Mouse (Mus musculus): ENCODE measurements around the gene Smpdl3b.
"Not testable (repeated sequence)": the region's sequence is repeated elsewhere in the genome, so short reads cannot be mapped to it uniquely, and the experiment has no call there.

Smpdl3b gene

GRCm38 (mm10) chr4:132778562-132779201, 21.6 kb upstream of the Smpdl3b start:
- no peak for DNase-seq

DNA sequence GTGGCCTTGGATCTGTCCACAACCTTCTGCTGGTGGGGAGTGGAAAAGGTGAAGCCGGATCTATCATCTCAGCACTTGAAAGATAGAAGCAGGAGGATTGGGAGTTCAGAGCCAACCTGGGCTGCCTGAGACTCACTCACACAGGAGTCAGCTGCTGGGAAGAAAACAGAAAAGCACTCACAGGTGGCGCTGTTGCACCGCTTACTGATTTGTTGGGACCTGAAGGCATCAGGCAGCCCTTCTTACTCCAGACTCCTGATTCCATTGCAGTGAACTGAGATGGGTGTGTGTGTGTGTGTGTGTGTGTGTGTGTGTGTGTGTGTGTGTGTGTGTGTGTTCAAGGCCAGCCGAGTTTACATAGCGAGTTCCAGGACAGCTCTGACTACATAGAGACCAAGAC, 19.7 kb upstream of the Smpdl3b start:
- DNase-seq = peak; percentile 66 to 89

DNA sequence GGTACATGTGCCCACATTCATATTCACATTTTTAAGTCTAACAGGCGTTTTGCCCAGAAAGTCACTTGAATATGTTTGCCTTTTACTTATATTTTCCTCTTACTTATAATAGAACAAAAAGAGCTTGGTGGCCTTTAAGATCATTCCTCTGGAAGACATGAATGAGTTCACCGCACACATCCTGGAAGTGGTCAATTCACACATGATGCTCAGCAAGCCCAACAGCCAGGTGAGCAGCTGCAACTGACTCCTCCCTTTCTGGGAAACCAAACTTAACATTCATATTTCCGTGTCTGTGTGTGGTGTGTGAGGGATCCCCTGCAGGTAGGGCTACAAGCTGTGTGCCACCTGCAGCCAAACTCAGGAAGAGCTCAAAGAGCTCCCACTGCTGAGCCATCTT, 17.9 kb upstream of the Smpdl3b start:
- no peak for DNase-seq

DNA sequence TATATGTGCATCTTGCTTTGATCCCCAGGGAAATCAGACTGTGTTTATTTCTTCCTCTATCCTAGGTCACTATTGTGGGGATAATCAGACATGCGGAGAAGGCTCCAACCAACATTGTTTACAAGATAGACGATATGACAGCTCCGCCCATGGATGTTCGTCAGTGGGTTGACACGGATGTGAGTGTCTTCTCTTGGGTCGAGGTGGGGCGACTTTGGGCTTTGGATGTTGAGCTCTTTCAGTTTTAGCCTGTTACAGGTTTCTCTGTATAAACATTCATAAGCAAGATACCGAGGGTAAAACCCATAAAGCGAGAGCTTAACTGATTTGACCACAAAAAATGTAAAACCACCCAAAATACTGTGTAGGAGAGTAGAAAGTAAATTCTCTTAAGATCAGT, 14.7 kb upstream of the Smpdl3b start:
- DNase-seq = no peak

GRCm38 (mm10) chr4:132767914-132768876, 11.1 kb upstream of the Smpdl3b start, which contains the start of gene Rpa2:
Rpa2 (plus strand) TSS chr4:132768332.
- DNase-seq = peak; percentile 99

DNA sequence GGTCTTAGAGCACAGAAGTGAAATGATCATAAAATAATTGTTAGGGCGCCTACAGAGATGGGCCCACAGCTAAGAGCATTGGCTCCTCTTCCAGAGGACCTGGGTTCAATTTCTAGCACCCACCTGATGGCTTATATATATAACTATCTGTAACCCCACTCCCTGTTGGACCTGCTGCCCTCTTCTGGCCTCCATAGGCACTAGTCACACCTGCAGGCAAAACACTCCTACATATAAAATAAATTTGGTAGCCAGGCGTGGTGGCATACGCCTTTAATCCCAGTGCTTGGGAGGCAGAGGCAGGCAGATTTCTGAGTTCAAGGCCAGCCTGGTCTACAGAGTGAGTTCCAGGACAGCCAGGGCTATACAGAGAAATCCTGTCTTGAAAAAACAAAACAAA, 6.1 kb upstream of the Smpdl3b start:
- not testable (repeated sequence) for DNase-seq

DNA sequence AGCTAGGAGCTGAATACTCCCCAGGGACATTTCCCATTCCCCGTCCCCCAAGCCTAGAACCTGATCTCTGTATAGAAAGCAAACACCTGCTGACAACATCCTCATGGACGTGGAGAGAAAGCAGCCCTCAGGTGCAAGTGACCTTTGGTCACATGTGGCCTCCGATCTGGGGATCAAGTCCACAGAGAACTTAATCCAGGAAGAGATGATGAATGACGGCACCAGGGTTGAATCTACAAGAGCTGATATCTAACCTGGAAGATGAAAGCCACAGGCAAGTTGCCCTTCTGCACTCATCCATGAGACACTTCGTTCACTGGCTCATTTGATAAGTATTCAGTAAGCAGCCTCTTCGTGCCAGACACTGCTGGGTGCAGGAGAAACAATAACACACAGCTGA, 5.5 kb upstream of the Smpdl3b start:
- peak; percentile 11 to 29 for DNase-seq

DNA sequence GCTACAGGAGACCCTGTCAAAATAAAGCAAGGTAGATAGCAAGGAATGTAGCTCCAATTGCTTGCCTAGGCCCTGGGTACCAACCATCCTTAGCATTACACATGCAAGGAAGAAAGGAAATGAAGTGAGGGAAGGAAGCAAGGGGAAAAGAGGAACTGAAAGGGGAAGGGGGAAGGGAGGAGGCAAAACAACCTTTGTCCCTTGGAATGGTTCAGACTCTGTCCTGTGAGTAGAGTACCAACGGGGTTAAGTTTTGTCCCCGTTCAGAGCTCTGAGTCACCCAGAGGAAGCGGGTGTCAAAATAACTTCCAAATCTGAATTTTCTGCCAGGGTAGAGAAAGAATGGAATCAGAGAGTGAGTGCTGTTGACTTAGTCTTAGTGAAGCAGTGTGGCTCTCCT, 3.2 kb upstream of the Smpdl3b start:
- DNase-seq = peak; percentile 34 to 42

DNA sequence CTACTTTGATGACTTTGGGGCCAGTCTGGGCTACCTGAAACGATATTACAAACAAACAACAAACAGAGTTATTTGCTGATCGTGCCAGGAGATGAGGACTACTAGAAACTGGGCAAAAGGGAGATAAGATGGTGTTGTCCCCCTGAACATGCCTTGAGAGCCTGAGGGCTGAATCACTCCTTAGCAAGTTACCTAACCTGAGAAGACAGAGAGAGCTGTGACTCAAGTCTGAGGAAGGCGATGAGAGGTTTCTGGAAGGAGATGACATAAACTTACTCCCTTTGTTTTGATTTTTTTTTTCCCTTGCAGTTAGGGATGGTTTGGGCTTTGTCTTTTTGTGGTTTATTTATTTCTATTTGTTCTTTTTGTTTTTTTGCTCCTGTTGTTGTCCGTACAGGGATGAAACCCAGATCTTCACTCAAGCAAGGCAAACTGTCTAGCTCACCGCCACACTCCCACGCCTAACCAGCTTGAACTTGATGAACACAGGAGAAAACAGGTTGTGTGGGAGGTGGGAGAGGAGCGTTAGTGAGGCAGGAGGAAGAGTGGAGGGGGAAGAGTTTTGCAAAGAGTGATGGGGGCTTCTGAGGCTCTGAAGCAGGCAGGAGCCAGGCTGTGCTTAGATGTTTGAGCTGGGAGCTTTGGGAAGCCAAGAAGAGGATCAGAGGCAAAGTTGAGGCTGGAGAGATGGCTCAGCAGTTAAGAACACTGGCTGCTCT, 740 bp upstream of the Smpdl3b start:
- DNase-seq = no peak

- no peak for DNase-seq
Measured at GRCm38 (mm10) chr4:132752992-132753391, 4.1 kb downstream of the Smpdl3b start.

- no peak for DNase-seq
Measured at GRCm38 (mm10) chr4:132749258-132749982, 7.6 kb downstream of the Smpdl3b start.

- DNase-seq = no peak
Measured at GRCm38 (mm10) chr4:132748778-132749177, 8.3 kb downstream of the Smpdl3b start.

DNA sequence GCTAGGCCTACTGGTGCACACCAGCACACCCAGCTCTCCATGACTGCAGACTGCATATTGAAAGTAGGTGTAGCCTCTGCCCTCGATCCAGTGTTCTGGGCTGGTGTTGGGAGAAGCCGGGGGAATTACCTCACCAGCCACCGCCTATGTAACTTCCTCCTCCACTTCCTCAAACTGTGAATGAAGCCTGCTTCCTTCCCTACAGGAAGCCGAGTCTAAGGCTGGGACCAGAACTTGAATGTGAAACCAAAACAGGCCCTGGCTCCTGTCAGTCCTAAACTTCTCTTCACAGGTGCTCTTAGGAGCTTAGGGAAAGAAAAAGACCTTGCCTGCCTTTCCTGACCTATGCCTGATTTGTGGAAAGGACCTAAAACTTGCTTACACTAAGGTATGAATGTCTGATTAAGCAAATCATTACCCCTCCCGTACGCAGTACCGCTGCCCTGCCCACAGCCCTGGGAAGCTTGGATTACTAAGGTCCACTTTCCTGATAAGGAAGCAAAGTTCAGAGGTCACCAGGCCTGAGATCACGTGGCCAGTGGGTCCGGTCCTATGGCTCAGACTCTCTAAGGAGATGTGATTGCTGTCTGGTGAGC, 9.3 kb downstream of the Smpdl3b start:
- DNase-seq = peak; percentile 60 to 72

DNA sequence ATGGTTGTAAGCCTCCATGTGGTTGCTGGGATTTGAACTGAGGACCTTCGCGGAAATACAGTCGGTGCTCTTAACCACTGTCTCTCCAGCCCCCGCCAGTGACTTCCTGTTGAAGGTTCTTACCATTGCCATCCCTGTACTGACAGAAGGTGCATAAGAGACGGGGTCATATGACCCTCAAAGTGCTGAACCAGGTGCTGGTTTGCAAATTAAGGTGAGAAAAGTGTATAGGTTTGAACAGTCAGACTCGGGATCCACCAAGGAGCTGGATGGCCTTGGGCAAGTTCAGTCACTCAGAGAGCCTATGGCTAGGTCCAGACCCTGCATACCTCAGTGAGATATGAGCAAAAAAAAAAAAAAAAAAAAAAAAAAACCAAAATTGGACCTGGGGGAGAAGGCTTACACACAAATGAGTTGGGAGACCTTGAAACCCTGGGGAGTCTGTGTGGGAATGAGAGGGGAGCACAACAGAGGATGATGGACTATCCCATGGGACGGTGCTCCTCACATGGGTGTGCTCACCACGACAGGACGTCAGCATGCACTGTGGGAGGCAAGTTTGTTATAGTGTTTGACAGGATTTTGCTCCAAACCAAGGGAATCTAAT, 10.0 kb downstream of the Smpdl3b start:
- DNase-seq = no peak

DNA sequence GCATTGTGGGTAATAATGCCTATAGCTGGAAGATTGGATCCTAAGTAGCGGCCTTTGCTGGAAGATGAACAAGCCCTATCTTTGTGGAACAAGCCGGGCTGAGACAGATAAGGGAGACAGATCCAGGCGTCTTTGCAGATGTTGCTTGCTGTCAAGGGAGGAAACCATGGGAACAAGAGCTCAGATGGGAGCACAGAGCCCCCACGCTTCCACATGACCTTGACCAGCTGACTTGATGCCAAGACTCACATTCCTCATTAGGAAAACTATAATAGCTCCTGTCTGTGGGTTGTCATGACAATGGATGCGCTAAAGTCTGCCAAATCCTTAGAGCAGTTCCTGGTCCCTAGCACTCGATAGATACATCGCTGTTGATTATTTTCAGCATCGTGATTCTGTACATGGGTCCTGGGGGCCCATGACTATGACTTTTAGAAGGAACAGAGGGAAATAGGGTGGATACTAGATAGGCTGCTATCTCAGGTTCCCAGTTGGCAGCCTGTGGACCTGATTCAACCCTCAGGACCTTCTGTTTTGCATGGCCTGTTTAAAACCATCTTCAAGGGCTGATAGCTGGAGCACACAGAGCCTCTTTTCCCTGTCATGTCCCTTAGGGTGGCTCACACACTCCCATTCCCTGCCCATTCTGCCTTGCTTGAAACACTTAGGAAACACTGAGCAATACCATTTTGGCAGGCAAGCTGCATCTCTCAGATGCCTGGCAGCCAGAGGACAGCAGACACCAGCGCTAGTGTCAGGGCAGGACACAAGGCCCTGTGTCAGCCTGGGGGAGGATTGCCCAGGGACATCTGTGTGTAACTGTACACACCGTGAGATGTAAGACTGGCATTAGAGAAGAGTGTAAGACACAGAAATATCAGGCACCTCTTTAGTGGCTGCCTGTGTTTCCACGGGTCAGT, 12.8 kb downstream of the Smpdl3b start:
- no peak for DNase-seq

DNA sequence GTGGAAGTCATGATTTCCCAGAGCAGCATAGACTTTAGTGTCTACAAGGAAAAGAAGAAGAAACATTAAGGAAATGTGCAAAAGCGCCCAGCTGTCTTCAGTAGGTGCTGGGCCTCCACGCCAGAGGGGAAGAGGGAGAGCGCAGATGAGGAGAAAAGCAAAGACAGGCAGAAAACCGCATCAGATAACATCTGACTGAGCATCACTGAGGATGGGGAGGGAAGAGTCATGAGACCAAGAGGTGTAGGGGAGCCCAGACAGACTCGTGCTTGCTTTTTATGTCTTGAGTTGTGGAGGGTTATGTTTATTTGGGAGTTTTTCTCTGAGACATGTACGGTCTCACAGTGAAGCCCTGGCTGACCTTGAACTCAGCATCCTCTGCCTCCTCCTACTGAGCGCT, 15.6 kb downstream of the Smpdl3b start:
- no peak for DNase-seq

DNA sequence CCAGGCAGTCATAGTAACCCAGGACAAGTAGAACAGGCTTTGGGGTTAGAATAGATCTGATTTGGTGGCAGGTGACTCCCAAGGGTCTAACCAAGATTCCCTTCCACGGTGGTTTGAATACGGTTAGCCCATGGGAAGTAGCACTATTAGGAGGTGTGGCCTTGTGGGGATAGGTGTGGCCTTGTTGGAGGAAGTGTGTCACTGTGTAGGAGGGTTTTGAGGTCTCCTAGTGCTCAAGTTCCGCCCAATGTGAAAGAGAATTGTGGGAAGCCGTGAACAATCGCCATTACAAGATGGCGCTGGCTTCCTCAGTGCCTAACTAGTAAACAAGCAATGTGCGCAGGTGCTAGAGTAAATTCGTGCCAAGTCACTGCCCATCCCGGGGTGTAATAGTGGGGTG, 19.9 kb downstream of the Smpdl3b start:
- DNase-seq = not testable (repeated sequence)

DNA sequence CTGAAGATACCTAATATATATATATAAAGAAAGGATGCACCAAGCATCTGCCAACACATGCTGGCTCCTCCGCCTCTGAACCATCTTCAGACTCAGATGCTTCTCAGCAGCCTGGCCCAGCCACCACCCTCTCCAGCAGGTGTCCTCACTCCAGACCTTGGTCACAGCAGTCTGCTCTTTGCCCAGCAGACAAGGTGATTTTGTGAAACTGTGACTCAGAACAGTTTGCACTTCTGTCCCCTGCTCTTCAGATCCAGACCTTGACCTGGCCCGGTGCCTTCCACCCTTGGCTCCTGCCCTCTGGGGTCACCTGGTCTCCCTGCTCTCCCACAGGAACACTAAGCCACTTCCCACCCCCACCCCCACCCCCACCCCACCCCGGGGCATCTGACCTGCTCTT, 21.2 kb downstream of the Smpdl3b start:
- DNase-seq = peak; percentile 56 to 65

DNA sequence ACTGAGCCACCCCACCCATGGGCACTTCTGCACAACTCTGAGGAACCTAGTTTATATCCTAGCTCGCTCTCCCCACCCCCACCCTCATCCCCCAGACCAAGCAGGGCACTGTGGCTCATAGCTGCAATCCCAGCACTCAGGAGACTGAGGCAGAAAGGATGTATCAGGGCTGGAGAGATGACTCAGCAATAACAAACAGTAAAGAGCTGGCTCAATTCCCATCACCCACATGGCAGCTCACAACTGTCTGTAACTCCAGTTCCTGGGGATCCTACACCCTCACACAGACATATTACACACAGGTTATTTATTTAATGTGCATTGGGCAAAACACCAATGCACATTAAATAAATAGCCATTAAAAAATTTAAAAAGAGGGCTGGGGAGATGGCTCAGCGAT, 21.7 kb downstream of the Smpdl3b start:
- no peak for DNase-seq

DNA sequence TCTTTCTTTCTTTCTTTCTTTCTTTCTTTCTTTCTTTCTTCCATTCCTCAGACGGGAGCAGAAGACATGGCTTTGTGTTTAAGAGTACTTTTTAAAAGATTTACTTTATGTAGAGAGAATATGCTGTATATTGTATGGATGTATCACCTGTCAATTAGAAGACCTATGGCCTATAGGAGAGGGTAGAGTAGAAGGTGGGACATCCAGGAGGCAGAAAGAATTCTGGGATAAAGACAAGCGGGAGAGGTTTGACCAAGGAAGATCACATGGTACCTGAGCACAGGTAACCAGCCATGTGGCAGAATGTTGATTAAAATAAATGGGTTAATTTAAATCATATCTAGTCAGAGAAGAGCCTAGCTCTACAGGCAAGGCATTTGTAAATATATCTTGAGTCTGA, 22.3 kb downstream of the Smpdl3b start:
- no peak for DNase-seq
